Mouse (Mus musculus): ENCODE results near the gene Syp.

Gene Syp

GRCm38 (mm10) chrX:7662936-7663335 lies 24.7 kb downstream of the Syp start:
- DNase-seq (ENCODE audit: low read depth), result no peak

DNA sequence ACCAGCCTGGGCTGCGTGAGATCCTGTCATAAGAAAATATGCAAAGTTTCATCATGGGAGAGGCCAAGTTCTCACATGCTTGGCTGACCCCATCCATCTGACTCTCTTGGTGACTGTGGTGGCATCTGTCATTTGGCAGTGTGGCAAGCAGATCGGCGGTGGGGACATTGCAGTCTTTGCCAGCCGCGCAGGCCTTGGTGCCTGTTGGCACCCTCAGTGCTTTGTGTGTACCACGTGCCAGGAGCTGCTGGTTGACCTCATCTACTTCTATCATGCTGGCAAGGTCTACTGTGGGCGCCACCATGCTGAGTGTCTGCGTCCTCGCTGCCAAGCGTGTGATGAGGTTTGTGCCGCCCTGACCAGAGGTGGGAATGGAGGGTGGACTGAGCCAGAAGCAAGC lies 26.5 kb downstream of the Syp start:
- no peak for DNase-seq (ENCODE audit: low read depth)

DNA sequence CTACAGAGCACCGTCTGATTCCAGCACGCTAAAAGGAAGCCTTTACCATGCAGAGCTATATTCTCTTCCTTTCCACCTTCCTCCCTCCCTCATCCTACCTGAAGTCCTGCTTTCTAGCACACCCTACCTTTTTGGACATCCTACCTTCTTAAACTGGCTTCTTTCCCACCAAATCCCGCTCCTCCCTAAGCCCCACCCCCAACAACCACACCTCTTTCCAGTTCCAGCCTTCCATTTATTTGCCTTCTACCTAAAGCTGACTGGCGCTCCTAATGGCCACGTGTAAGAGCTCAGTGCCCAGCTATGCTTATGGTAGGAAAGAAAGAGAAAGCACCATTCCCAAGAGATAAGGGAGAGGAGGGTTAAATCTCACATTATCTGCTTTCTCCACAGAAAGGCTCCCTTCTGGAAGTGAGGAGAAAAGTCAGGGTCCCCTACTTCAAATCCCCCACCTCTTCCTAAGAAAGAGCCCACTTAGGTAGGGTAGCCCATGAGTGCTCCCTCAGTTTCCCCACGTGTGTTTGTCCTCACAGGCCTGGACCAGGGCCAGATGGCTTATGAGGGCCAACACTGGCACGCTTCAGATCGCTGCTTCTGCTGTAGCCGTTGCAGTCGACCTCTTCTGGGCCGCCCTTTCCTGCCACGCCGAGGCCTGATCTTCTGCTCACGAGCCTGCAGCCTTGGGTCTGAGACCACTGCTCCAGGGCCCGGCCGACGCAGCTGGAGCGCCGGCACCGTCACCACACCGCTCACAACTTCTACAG lies 27.6 kb downstream of the Syp start:
- DNase-seq (ENCODE audit: low read depth), result no peak

- DNase-seq (ENCODE audit: low read depth), result peak; percentile 57
Observed at GRCm38 (mm10) chrX:7670390-7670881, 32.2 kb downstream of the Syp start.

DNA sequence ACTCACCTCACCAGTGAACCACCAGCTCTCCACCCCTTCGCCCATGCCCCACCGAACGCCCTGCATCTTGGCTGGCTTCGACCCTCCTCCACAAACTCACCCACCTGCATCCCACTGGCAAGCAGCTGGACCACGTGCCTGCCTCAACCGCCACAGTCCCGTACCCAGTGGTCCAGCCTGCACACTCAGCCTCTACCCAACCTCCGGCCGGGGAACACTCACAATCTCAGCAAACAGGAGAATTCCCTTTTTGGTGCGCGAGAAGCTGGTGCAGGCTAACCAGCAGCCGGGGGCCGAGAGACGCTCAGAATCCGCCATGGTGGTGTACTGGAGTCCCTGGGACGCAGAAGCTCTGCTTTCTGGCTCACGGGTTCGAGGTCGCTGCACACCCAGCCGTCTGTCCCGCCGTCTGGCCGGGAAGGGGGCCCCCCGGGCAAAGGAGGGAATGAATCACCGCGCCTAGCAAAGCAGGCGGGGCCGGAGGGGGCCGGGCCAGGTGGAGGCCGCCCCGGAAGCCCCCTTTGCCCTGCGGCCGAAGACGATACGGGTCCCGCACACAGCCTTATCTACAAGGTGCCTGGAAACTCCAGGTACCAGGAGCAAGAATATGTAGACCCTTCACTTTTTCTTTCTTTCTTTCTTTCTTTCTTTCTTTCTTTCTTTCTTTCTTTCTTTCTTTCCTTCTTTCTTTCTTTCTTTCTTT lies 32.8 kb downstream of the Syp start, which contains the start of gene Plp2:
Plp2 (minus strand) TSS at position 470 of the 703 bp plus-strand sequence.
- peak; percentile 26 for DNase-seq (ENCODE audit: low read depth)

GRCm38 (mm10) chrX:7672739-7673138 lies 34.5 kb downstream of the Syp start:
- DNase-seq (ENCODE audit: low read depth), result no peak

- peak; percentile 46 for DNase-seq (ENCODE audit: low read depth)
Observed at GRCm38 (mm10) chrX:7673578-7674281, 35.5 kb downstream of the Syp start.

GRCm38 (mm10) chrX:7674284-7675000 lies 36.2 kb downstream of the Syp start:
- DNase-seq (ENCODE audit: low read depth), result peak; percentile 51

DNA sequence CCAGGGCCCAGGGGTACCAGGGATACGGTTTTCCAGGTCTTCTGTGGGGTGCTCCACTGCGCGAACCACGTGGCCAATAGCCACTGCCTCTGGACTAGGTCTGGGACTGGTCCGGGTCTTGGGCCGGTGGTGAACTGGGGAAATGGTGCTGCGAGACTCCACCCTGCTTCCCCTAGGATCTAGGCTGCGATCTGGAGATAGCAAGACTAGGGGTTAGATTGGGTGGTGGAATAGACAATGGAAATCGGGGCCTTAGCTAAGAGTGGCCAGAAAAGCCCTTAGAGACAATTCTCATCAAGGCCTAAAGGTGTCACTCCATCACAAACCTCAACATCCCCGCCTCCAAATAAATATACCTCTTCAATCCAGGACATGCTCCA lies 36.7 kb downstream of the Syp start:
- peak; percentile 26 for DNase-seq (ENCODE audit: low read depth)

DNA sequence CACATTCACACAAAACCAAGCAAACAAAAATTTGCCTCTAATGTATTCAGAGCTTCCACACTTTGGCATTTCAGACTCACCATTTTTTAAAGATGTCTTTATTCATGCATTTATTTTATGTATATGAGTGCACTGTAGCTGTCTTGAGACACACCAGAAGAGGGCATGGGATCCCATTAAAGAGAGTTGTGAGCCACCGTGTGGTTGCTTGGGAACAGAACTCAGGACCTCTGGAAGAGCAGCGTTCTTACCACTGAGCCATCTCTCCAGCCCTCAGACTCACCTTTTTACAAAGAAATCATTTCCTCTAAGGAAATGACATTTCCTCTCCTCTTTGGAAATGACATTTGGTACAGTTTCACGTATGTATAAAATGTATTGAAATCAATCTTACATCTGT lies 40.7 kb downstream of the Syp start:
- no peak for DNase-seq (ENCODE audit: low read depth)

DNA sequence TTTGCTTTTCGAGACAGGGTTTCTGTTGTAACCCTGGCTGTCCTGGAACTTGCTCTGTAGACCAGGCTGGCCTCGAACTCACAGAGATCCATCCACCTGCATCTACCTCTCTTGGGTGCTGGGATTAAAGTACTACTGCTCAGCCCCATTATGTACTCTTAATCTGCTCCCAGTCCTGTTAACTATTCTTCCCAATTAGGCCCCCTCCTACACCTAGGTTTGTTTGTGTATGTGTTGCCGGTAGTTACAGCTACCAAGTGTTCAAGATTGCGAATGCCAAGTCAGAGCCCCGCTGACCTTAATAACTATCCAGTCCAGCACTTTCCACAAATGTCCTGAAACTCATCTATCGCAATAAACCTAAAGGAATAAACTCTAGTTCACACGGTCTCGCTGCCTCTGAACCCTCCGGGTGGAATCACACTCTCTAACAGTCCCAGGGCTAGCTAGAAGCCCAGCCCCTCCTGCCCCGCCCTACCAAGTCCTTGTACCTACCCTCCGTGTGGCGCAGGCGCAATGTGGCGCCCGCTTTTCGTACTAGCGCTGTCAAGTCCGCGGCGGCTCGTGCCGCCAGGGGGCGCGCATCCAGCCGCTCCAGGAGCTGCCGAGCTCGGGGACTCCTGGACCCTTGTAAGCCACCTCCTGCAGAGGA lies 41.3 kb downstream of the Syp start:
- peak; percentile 94 for DNase-seq (ENCODE audit: low read depth)

DNA sequence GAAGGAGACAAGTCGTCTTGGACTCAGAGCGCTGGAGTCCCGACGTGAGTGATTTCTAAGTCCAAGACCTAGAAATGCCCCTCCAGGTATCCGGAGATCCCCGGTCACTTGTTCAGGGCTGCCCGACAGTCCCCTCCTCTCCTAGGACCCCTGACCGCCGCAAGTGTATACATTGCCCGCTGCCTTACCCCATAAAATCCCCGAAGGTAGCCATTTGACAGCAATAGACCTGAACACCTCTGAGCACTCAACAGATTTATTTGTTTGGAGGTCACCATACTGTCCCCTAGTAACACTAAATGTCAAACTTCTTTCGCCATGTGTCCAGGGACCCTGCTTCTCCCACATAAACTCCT lies 41.8 kb downstream of the Syp start:
- no peak for DNase-seq (ENCODE audit: low read depth)

DNA sequence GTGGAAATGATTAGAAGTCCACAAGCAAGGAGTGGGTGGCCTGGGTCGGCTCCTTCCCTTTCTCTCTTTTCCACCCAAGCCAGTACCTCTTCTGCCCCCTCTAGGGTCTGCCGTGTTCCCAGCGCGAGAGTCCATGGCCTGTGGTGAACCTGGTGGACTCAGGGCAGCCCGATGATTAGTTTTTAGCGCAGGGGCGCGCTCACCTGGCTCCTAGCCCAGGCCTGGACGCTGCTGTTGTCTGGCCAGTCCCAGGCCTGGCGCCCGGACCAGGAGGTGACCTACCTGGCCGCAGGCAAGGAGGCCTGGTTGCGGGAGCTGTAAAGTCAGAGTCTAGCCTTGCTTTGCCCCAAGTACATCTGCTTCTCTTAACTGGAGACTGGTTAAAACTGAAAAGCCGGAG lies 42.6 kb downstream of the Syp start, which contains the start of gene Magix:
Magix (minus strand) TSS at position 388 of the 400 bp plus-strand sequence.
- no peak for DNase-seq (ENCODE audit: low read depth)

- no peak for DNase-seq (ENCODE audit: low read depth)
Observed at GRCm38 (mm10) chrX:7688321-7688720, 50.0 kb downstream of the Syp start.

- DNase-seq (ENCODE audit: low read depth), result no peak
Observed at GRCm38 (mm10) chrX:7690486-7690885, 52.2 kb downstream of the Syp start.

DNA sequence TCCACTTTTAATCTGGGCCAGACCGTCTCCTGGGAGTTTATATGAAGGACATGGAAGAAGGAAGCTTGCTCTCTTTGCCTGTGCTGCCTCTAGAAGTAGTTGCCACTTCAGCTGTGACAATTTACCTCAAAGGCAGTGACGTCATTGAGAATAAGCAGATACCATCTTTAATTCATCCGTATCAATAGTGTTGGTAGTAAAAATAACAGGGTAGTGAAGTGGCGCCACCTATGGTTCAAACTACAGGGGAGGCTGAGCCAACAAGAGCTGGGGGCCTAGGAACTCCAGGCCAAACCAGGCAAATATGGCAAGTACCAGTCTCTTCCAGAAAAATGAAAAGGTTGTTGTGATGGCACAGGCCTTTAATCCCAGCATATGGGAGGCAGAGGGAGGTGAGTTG lies 54.6 kb downstream of the Syp start:
- DNase-seq (ENCODE audit: low read depth), result peak; percentile 83

- no peak for DNase-seq (ENCODE audit: low read depth)
Observed at GRCm38 (mm10) chrX:7696520-7696919, 58.2 kb downstream of the Syp start.

DNA sequence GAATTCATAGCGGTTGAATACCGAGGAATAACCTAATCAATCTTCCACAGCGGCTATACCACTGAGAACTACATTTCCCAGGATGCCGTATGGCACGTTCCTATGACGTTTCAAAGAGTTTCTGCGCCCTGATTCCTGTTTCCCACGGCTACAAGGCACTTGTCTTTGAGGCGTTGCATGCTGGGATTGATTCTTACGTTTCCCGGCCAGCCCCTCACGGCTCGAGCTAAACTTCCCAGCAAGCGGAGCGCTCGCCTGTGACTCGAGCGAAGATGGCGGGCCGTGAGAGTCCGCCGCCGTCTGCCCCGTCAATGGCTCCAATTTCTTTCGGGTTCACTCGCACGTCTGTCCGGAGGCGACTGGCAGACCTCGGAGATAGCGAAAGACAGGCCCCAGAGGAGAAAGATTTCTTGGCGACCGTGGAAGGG lies 58.7 kb downstream of the Syp start, which contains the start of gene Gpkow:
Gpkow (plus strand) TSS at position 178 of the 428 bp plus-strand sequence.
- DNase-seq (ENCODE audit: low read depth), result peak; percentile 90
